Mouse (Mus musculus) right cerebral cortex, adult 18-20 months (tissue): ENCODE data around the gene Pax4.

Experiments used
- DNase-seq: peaks from one replicate; pipeline ENCODE4 v3.0.0; 2022; ENCODE audit warnings: mixed read lengths

The Pax4 gene

GRCm38 (mm10) chr6:28396051-28396852 is 52.9 kb downstream of the Pax4 start:
- no peak for DNase-seq
